Mouse (Mus musculus) CH12.LX (cell line): ENCODE data around the gene Sp3.

Experiments used
- CHD1 ChIP-seq: IDR thresholded peaks from 2 replicates; pipeline ENCODE4 v1.6.1; 2012; ENCODE audit warnings: low read depth, low read length, improper control_type of control experiment, inconsistent platforms
- CTCF ChIP-seq, 2 experiments: IDR thresholded peaks in 1 of 2; conservative IDR thresholded peaks in 1 of 2; 2 replicates each; pipeline ENCODE4 v1.5.1; 2011 to 2012; ENCODE audit warnings: low read depth in 2 of 2, low read length in 2 of 2, improper control_type of control experiment in 1 of 2, inconsistent platforms in 1 of 2, mild to moderate bottlenecking in 1 of 2, moderate library complexity in 1 of 2
- EP300 ChIP-seq: IDR thresholded peaks from 2 replicates; pipeline ENCODE4 v1.6.1; 2011; ENCODE audit warnings: low read length, improper control_type of control experiment
- HCFC1 ChIP-seq: IDR thresholded peaks from 2 replicates; pipeline ENCODE4 v1.6.1; 2012; ENCODE audit warnings: low read depth, mild to moderate bottlenecking, inconsistent platforms, low read length, improper control_type of control experiment
- POLR2A ChIP-seq: IDR thresholded peaks from 2 replicates; pipeline ENCODE4 v1.6.1; 2011; ENCODE audit warnings: low read depth, mild to moderate bottlenecking, improper control_type of control experiment, low read length
- RCOR1 ChIP-seq: conservative IDR thresholded peaks from 2 replicates; pipeline ENCODE4 v1.6.1; 2012; ENCODE audit warnings: low read depth, mild to moderate bottlenecking, inconsistent platforms, low read length, improper control_type of control experiment
- TCF12 ChIP-seq: IDR thresholded peaks from 2 replicates; pipeline ENCODE4 v1.6.1; 2014; ENCODE audit warnings: low read depth, mild to moderate bottlenecking, inconsistent platforms, low read length, improper control_type of control experiment

- TF ChIP-seq CTCF (conservative IDR thresholded peaks at IDR 0.05 in 1 of 2, IDR thresholded peaks at IDR 0.05 in 1 of 2; ENCODE audit: low read depth in 2 of 2, low read length in 2 of 2), result no peak
- TF ChIP-seq EP300, result no peak
- no peak for TF ChIP-seq CHD1
- peak; percentile 84 for TF ChIP-seq POLR2A
- TF ChIP-seq HCFC1, result no peak
- peak; percentile 68 for TF ChIP-seq TCF12
- no peak for TF ChIP-seq RCOR1
These were observed 16.6 kb upstream of the Sp3 start for GRCm38 (mm10) chr2:72996808-72997378.
